Mouse (Mus musculus) brain, embryonic 14.5 days (tissue): ENCODE results near the gene Midn.

Experiments
- CTCF ChIP-seq: fragments of 200-500 bp; IDR thresholded peaks from 2 replicates; pipeline ENCODE4 v1.5.1; 2012; ENCODE audit warnings: inconsistent platforms, mild to moderate bottlenecking, moderate library complexity, borderline replicate concordance; ENCODE audit not compliant: insufficient read depth, insufficient read length; ENCODE audit errors: extremely low read depth
- POLR2A ChIP-seq: fragments of 200-500 bp; IDR thresholded peaks from 2 replicates; pipeline ENCODE4 v1.6.1; 2012; ENCODE audit warnings: mild to moderate bottlenecking, inconsistent platforms, borderline replicate concordance; ENCODE audit not compliant: poor library complexity, insufficient read depth, insufficient read length, severe bottlenecking; ENCODE audit errors: extremely low read depth

- no peak for TF ChIP-seq CTCF
- TF ChIP-seq POLR2A: no peak
These were observed 3.9 kb upstream of the Midn start for GRCm38 (mm10) chr10:80144159-80144558.
